Mouse (Mus musculus): ENCODE results near the gene Nop9. TPM values are rescaled to one million over a fixed set of nuclear protein-coding genes. Genes with fewer than 3 reads are reported as not detected.

Nop9 gene
- total and polyA plus RNA-seq, 3 experiments, result 38.5 to 92.1 (median 89.1) TPM

DNA sequence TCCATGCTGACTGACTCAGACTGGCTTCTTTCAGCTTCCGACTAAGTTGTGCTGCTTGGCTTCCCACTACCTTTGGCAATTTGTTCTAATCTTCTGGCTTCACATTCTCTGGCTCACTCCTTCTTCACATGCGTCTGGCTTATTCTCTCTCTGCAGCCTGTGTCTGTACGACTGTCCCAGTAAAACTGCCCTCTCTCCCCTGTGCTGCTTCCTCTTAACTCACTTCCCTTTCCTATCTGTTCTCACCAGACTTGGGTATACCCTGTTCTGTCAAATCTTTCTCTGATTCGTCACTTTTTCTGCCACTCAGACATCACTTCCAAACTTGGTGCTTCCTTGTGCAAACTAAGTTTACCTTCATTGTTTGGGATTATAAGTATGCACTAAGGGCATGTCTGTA is 48.3 kb upstream of the Nop9 start:
- H3K27me3 ChIP-seq (replicated peaks), result no peaks in the 10 kb centered on the region
- TF ChIP-seq POLR2AphosphoS2 (IDR thresholded peaks at IDR 0.05; ENCODE audit: low read depth, low read length), result no peak
- no peak for TF ChIP-seq PAX5 (IDR thresholded peaks at IDR 0.05; ENCODE audit: low read length)
- TF ChIP-seq MAFK (IDR thresholded peaks at IDR 0.05; ENCODE audit: insufficient replicate concordance, low read length), result no peak
- no peak for TF ChIP-seq CTCF (conservative IDR thresholded peaks at IDR 0.05 in 1 of 2, IDR thresholded peaks at IDR 0.05 in 1 of 2; ENCODE audit: low read depth in 2 of 2, low read length in 2 of 2)
- TF ChIP-seq E2F4 (IDR thresholded peaks at IDR 0.05; ENCODE audit: insufficient replicate concordance, low read depth, low read length), result no peak
- TF ChIP-seq MYC (IDR thresholded peaks at IDR 0.05; ENCODE audit: low read depth, low read length), result no peak
- no peak for TF ChIP-seq USF2 (conservative IDR thresholded peaks at IDR 0.05; ENCODE audit: low read depth, low read length)
- TF ChIP-seq SIN3A (IDR thresholded peaks at IDR 0.05; ENCODE audit: low read length), result no peak
- DNase-seq (ENCODE audit: extremely low read depth), result peak; percentile 42
- H3K4me2 ChIP-seq (ENCODE audit: insufficient read depth, low read depth, poor library complexity, severe bottlenecking), result no peak overlapping the region
- in situ Hi-C loops (cut with MboI; ENCODE audit: low pct_ligation_motif_present, low pct_unique_long_range_greater_than_20kb, low sequenced_read_pairs), result no loop called here
- H3K36me3 ChIP-seq (replicated peaks in 1 of 2; ENCODE audit: control insufficient read depth in 1 of 2, insufficient read depth in 1 of 2, low read length in 1 of 2), result no peaks in the 10 kb centered on the region
- no peak overlapping the region for H3K27ac ChIP-seq (ENCODE audit: insufficient read depth, low read depth)
- dilution Hi-C loops (cut with MboI; ENCODE audit: extremely low pct_ligation_motif_present, extremely low pct_unique_long_range_greater_than_20kb, low sequenced_read_pairs), result no loop called here
- H3K9me3 ChIP-seq (replicated peaks; ENCODE audit: low read length), result peaks cover 11% of the 10 kb centered on the region
- H3K79me2 ChIP-seq (replicated peaks; ENCODE audit: control insufficient read depth, extremely low read depth, insufficient read depth, poor library complexity, severe bottlenecking), result no peaks in the 10 kb centered on the region
- H3K4me3 ChIP-seq (replicated peaks in 1 of 3; ENCODE audit: low read depth in 2 of 3, low read length in 2 of 3, poor library complexity in 1 of 3), result peak overlapping the region in 1 of 3 experiments; percentile 36
- H3K9ac ChIP-seq (ENCODE audit: insufficient read depth, low read depth), result no peak overlapping the region
- peaks cover 0 to 3% of the 10 kb centered on the region in 2 experiments; a peak in 2 of 4 replicates for H3K4me1 ChIP-seq (ENCODE audit: control insufficient read depth in 1 of 2, insufficient read depth in 2 of 2)

DNA sequence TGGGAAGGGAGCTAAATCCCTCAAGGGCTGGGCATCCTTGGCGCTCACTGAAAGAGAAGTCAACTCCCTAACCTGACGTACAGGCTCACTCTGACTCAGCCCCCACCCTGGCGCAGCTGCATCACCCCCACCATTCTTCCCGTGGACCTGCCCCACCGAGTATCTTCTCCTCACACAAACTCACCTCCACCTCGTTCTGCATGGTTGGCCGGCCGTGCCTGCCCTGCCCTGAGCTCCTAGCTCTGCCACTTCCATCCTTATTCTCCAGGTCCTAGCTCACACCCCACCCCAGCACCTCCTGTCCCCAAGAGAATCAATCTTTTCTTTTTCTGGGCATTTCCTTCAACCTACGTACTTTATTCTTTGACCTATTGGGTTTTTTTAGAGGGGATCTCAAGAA is 44.4 kb upstream of the Nop9 start:
- Histone ChIP-seq H3K9ac (ENCODE audit: insufficient read depth, low read depth) (no peak overlapping the region), H3K9me3 (replicated peaks; ENCODE audit: low read length) (no peaks in the 10 kb centered on the region), H3K4me1 (ENCODE audit: control insufficient read depth in 1 of 2, insufficient read depth in 2 of 2) (peaks cover 0 to 3% of the 10 kb centered on the region in 2 experiments; a peak in 2 of 4 replicates), H3K36me3 (replicated peaks in 1 of 2; ENCODE audit: control insufficient read depth in 1 of 2, insufficient read depth in 1 of 2, low read length in 1 of 2) (no peaks in the 10 kb centered on the region), H3K27ac (ENCODE audit: insufficient read depth, low read depth) (no peak overlapping the region), H3K4me2 (ENCODE audit: insufficient read depth, low read depth, poor library complexity, severe bottlenecking) (no peak overlapping the region), H3K79me2 (replicated peaks; ENCODE audit: control insufficient read depth, extremely low read depth, insufficient read depth, poor library complexity, severe bottlenecking) (no peaks in the 10 kb centered on the region), H3K27me3 (replicated peaks) (no peaks in the 10 kb centered on the region), H3K4me3 (replicated peaks in 1 of 3; ENCODE audit: low read depth in 2 of 3, low read length in 2 of 3, poor library complexity in 1 of 3) (no peak overlapping the region)
- dilution Hi-C loops (cut with MboI; ENCODE audit: extremely low pct_ligation_motif_present, extremely low pct_unique_long_range_greater_than_20kb, low sequenced_read_pairs), result no loop called here
- DNase-seq (ENCODE audit: extremely low read depth), result no peak
- TF ChIP-seq NRF1 (IDR thresholded peaks at IDR 0.05; ENCODE audit: low read depth, low read length), result no peak
- no peak for TF ChIP-seq MYC (IDR thresholded peaks at IDR 0.05; ENCODE audit: low read depth, low read length)
- TF ChIP-seq ELF1 (IDR thresholded peaks at IDR 0.05; ENCODE audit: low read depth, low read length), result no peak
- TF ChIP-seq POLR2A (IDR thresholded peaks at IDR 0.05; ENCODE audit: low read depth, low read length), result no peak
- no peak for TF ChIP-seq MAZ (IDR thresholded peaks at IDR 0.05; ENCODE audit: low read depth, low read length)
- TF ChIP-seq ETS1 (conservative IDR thresholded peaks at IDR 0.05; ENCODE audit: low read depth, low read length), result no peak
- TF ChIP-seq KAT2A (IDR thresholded peaks at IDR 0.05; ENCODE audit: insufficient replicate concordance, low read length), result no peak
- in situ Hi-C loops (cut with MboI; ENCODE audit: low pct_ligation_motif_present, low pct_unique_long_range_greater_than_20kb, low sequenced_read_pairs), result no loop called here

DNA sequence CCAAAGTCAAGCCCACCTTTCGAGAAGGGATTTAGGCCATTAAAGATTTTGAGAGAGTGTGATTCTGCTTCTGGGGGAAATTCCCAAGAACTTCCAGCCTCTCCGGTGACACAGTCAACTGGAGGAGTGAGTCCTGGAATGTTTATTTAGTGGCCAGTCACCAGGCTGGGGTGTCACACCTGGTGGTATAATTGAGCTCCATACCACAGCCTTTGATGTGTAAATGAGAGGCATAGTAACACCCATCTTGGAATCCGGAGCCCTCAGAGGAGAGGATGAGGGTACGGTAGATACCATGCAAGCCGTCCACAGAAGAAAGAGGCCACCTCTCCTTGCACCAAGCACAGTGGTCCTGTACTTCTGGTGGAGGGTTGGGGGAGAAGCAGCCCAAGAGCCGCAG is 42.7 kb upstream of the Nop9 start:
- no peaks in the 10 kb centered on the region for H3K79me2 ChIP-seq (replicated peaks; ENCODE audit: control insufficient read depth, extremely low read depth, insufficient read depth, poor library complexity, severe bottlenecking)
- in situ Hi-C loops (cut with MboI; ENCODE audit: low pct_ligation_motif_present, low pct_unique_long_range_greater_than_20kb, low sequenced_read_pairs) (no loop called here), dilution Hi-C loops (cut with MboI; ENCODE audit: extremely low pct_ligation_motif_present, extremely low pct_unique_long_range_greater_than_20kb, low sequenced_read_pairs) (no loop called here)
- H3K27ac ChIP-seq (ENCODE audit: insufficient read depth, low read depth), result no peak overlapping the region
- H3K4me2 ChIP-seq (ENCODE audit: insufficient read depth, low read depth, poor library complexity, severe bottlenecking), result no peak overlapping the region
- H3K4me3 ChIP-seq (replicated peaks in 1 of 3; ENCODE audit: low read depth in 2 of 3, low read length in 2 of 3, poor library complexity in 1 of 3), result no peak overlapping the region
- DNase-seq (ENCODE audit: extremely low read depth), result no peak
- H3K36me3 ChIP-seq (replicated peaks in 1 of 2; ENCODE audit: control insufficient read depth in 1 of 2, insufficient read depth in 1 of 2, low read length in 1 of 2), result no peaks in the 10 kb centered on the region
- H3K27me3 ChIP-seq (replicated peaks), result no peaks in the 10 kb centered on the region
- no peak overlapping the region for H3K9ac ChIP-seq (ENCODE audit: insufficient read depth, low read depth)
- H3K4me1 ChIP-seq (ENCODE audit: control insufficient read depth in 1 of 2, insufficient read depth in 2 of 2), result peaks cover 0 to 3% of the 10 kb centered on the region in 2 experiments; a peak in 2 of 4 replicates
- H3K9me3 ChIP-seq (replicated peaks; ENCODE audit: low read length), result no peaks in the 10 kb centered on the region
- TF ChIP-seq MYC (IDR thresholded peaks at IDR 0.05; ENCODE audit: low read depth, low read length), result no peak
- TF ChIP-seq CHD2 (IDR thresholded peaks at IDR 0.05; ENCODE audit: low read length), result no peak
- TF ChIP-seq ZC3H11A (IDR thresholded peaks at IDR 0.05; ENCODE audit: low read depth, low read length), result no peak
- no peak for TF ChIP-seq IRF4 (IDR thresholded peaks at IDR 0.05; ENCODE audit: low read depth, low read length)
- no peak for TF ChIP-seq MAFK (IDR thresholded peaks at IDR 0.05; ENCODE audit: insufficient replicate concordance, low read length)
- no peak for TF ChIP-seq MAZ (IDR thresholded peaks at IDR 0.05; ENCODE audit: low read depth, low read length)
- no peak for TF ChIP-seq NELFE (IDR thresholded peaks at IDR 0.05; ENCODE audit: low read depth, low read length)
- no peak for TF ChIP-seq BHLHE40 (IDR thresholded peaks at IDR 0.05; ENCODE audit: low read depth, low read length)
- TF ChIP-seq ZKSCAN1 (IDR thresholded peaks at IDR 0.05; ENCODE audit: borderline replicate concordance, low read depth, low read length), result no peak
- TF ChIP-seq POLR2AphosphoS2 (IDR thresholded peaks at IDR 0.05; ENCODE audit: low read depth, low read length), result no peak
- TF ChIP-seq SMC3 (IDR thresholded peaks at IDR 0.05; ENCODE audit: low read depth, low read length), result no peak
- no peak for TF ChIP-seq JUND (conservative IDR thresholded peaks at IDR 0.05; ENCODE audit: low read depth, low read length)
- TF ChIP-seq MXI1 (IDR thresholded peaks at IDR 0.05; ENCODE audit: low read depth, low read length), result no peak
- no peak for TF ChIP-seq TCF12 (IDR thresholded peaks at IDR 0.05; ENCODE audit: low read depth, low read length)
- TF ChIP-seq E2F4 (IDR thresholded peaks at IDR 0.05; ENCODE audit: insufficient replicate concordance, low read depth, low read length), result no peak
- TF ChIP-seq HCFC1 (IDR thresholded peaks at IDR 0.05; ENCODE audit: low read depth, low read length), result no peak
- TF ChIP-seq POLR2A (IDR thresholded peaks at IDR 0.05; ENCODE audit: low read depth, low read length), result no peak
- no peak for TF ChIP-seq JUN (IDR thresholded peaks at IDR 0.05; ENCODE audit: insufficient read depth, low read depth, low read length)
- no peak for TF ChIP-seq EP300 (IDR thresholded peaks at IDR 0.05; ENCODE audit: low read length)
